In genomic region chr14:25458111-25459015, GRCm38 (mm10) we compare ENCODE assay signal across 8 mouse cellular contexts. TPM values are rescaled to one million over a fixed set of nuclear protein-coding genes. Genes with fewer than 3 reads are reported as not detected.
DNase-seq lines count a peak whose midpoint lies in the region; ATAC-seq and TF ChIP-seq lines count a peak whose summit lies in the region.

No protein-coding gene starts in this region.

- H3ac ChIP-seq in myocyte (ENCODE audit: control insufficient read depth, insufficient read length), result peak overlapping the region; percentile 80

- peak overlapping the region; percentile 78 for H3K4me3 ChIP-seq in lung, adult 2 months (replicated peaks; ENCODE audit: extremely low read depth, low read depth, low read length)
- peak overlapping the region; percentile 94 for H3K4me3 ChIP-seq in hindbrain, embryonic 14.5 days (replicated peaks; ENCODE audit: low read length)
- H3K4me3 ChIP-seq in limb, embryonic 11.5 days (ENCODE audit: low read depth, low read length), result peak overlapping the region; percentile 99
- peak overlapping the region; percentile 93 for H3K4me3 ChIP-seq in myocyte

- H3K9ac ChIP-seq in hindbrain, embryonic 14.5 days, result peak overlapping the region; percentile 99
- H3K9ac ChIP-seq in limb, embryonic 11.5 days (ENCODE audit: low read length), result peak overlapping the region; percentile 98

- ATAC-seq in hindbrain, embryonic 14.5 days (ENCODE audit: low FRiP score), result no peak
- no peak for ATAC-seq in limb, embryonic 11.5 days (ENCODE audit: insufficient number of reproducible peaks, low FRiP score, low TSS enrichment, low read depth)

- no peak for TF ChIP-seq CTCF in lung, adult 2 months (IDR thresholded peaks at IDR 0.05; ENCODE audit: insufficient read depth, low read length)

- H3K27ac ChIP-seq in hindbrain, embryonic 14.5 days, result peak overlapping the region; percentile 99
- H3K27ac ChIP-seq in limb, embryonic 11.5 days (replicated peaks; ENCODE audit: low read depth, low read length), result peak overlapping the region; percentile 100

- peak overlapping the region; percentile 84 for H3K4me2 ChIP-seq in hindbrain, embryonic 14.5 days (replicated peaks)
- peak overlapping the region; percentile 94 for H3K4me2 ChIP-seq in limb, embryonic 11.5 days (ENCODE audit: low read depth, severe bottlenecking)
- peak overlapping the region; percentile 89 for H3K4me2 ChIP-seq in myocyte (ENCODE audit: low read depth)

- 0 out of 2 replicates have a peak, but pooled peaks have one; percentile 19 for TF ChIP-seq POLR2A in lung, adult 2 months (IDR thresholded peaks at IDR 0.05; ENCODE audit: borderline replicate concordance, extremely low read depth, low read depth, low read length)
- TF ChIP-seq POLR2A in myocyte (IDR thresholded peaks at IDR 0.05; ENCODE audit: insufficient read length, low read depth), result no peak

- peaks cover 39% of the 10 kb centered on the region for H3K79me2 ChIP-seq in myocyte (ENCODE audit: control insufficient read depth, insufficient read depth)

- H3K36me3 ChIP-seq in hindbrain, embryonic 14.5 days (replicated peaks; ENCODE audit: control insufficient read depth, insufficient read depth), result no peaks in the 10 kb centered on the region
- H3K36me3 ChIP-seq in limb, embryonic 11.5 days (ENCODE audit: control insufficient read depth, insufficient read depth, low read length), result no peaks in the 10 kb centered on the region
- H3K36me3 ChIP-seq in myocyte (ENCODE audit: control insufficient read depth, insufficient read depth), result no peaks in the 10 kb centered on the region

- H3K4me1 ChIP-seq in lung, adult 2 months (ENCODE audit: control insufficient read depth, insufficient read depth, low read length), result peaks cover 10% of the 10 kb centered on the region
- peaks cover 40% of the 10 kb centered on the region for H3K4me1 ChIP-seq in hindbrain, embryonic 14.5 days (replicated peaks; ENCODE audit: control insufficient read depth, insufficient read depth, low read length)
- H3K4me1 ChIP-seq in limb, embryonic 11.5 days (ENCODE audit: control insufficient read depth, insufficient read depth, low read length), result peaks cover 43% of the 10 kb centered on the region

- no peaks in the 10 kb centered on the region for H3K27me3 ChIP-seq in hindbrain, embryonic 14.5 days (ENCODE audit: control insufficient read depth, insufficient read depth, low read length)
- H3K27me3 ChIP-seq in limb, embryonic 11.5 days (ENCODE audit: control insufficient read depth, insufficient read depth, low read length), result no peaks in the 10 kb centered on the region
- no peaks in the 10 kb centered on the region for H3K27me3 ChIP-seq in myocyte (ENCODE audit: control insufficient read depth, insufficient read depth, insufficient read length)

- peak; percentile 70 for DNase-seq in lung, adult 2 months
- DNase-seq in lung, adult 18-20 months, result no peak
- peak; percentile 68 for DNase-seq in Muller cell, postnatal 12 days (ENCODE audit: inconsistent ontology term)
- DNase-seq in embryo, embryonic 9.5 days (ENCODE audit: extremely low spot score), result peak; percentile 58
- DNase-seq in hindbrain, embryonic 14.5 days (ENCODE audit: low spot score), result no peak
- peak; percentile 69 for DNase-seq in limb, embryonic 11.5 days (ENCODE audit: low spot score)
- DNase-seq in urinary bladder, postnatal 25 days (ENCODE audit: low spot score), result no peak

- no peaks in the 10 kb centered on the region for H3K9me3 ChIP-seq in hindbrain, embryonic 14.5 days (ENCODE audit: control insufficient read depth, low read length)
- no peaks in the 10 kb centered on the region for H3K9me3 ChIP-seq in limb, embryonic 11.5 days (ENCODE audit: control insufficient read depth, low read length)

- WGBS in lung, adult 2 months, result under 1% methylated on average over 37 of the region's 37 CpGs
- WGBS in hindbrain, embryonic 14.5 days, result under 1% methylated on average over 37 of the region's 37 CpGs
- WGBS in limb, embryonic 11.5 days, result under 1% methylated on average over 37 of the region's 37 CpGs

TF ChIP-seq in myocyte, 11 proteins besides CTCF, POLR2A, EP300 and RAD21:
- TF ChIP-seq TCF12 (IDR thresholded peaks at IDR 0.05; ENCODE audit: insufficient read depth, poor library complexity, severe bottlenecking) (no peak), MAX (IDR thresholded peaks at IDR 0.05; ENCODE audit: low read depth) (no peak), USF1 (IDR thresholded peaks at IDR 0.05; ENCODE audit: low read depth) (no peak), MYOG (IDR thresholded peaks at IDR 0.05; ENCODE audit: control insufficient read depth in 1 of 3, insufficient read depth in 1 of 3, insufficient read length in 2 of 3, low read depth in 2 of 3) (no peak), TCF3 (IDR thresholded peaks at IDR 0.05; ENCODE audit: insufficient read length, low read depth) (no peak), CEBPB (IDR thresholded peaks at IDR 0.05; ENCODE audit: insufficient read depth, poor library complexity, severe bottlenecking) (no peak), REST (IDR thresholded peaks at IDR 0.05; ENCODE audit: insufficient read depth, insufficient read length) (no peak), MYOD1 (IDR thresholded peaks at IDR 0.05; ENCODE audit: control insufficient read depth in 1 of 3, insufficient read length in 2 of 3, low read depth in 2 of 3) (no peak), E2F4 (IDR thresholded peaks at IDR 0.05; ENCODE audit: insufficient read depth) (no peak), SRF (IDR thresholded peaks at IDR 0.05; ENCODE audit: control insufficient read depth, insufficient read length, low read depth) (no peak), POLR2AphosphoS2 (IDR thresholded peaks at IDR 0.05; ENCODE audit: insufficient read length, low read depth) (no peak)

RNA-seq across cellular contexts. Expression of gene Zmiz1, which starts 0.6 kb away (rescaled TPM):
- 51.6 and 52.6 TPM in 2 replicates for polyA plus RNA-seq in lung, adult 2 months (2012; rRNA removed)
- polyA plus RNA-seq in hindbrain, embryonic 14.5 days (2014; fragmentation: Nextera tagmentation; extraction: Ambion mirVana), result 70.0 and 70.6 TPM in 2 replicates
- polyA plus RNA-seq in limb, embryonic 11.5 days (2014; fragmentation: Nextera tagmentation; extraction: Ambion mirVana), result 59.0 and 66.7 TPM in 2 replicates
- polyA plus RNA-seq in myocyte (2012; fragmentation: generic; extraction: Trizol), result 34.5 TPM

Comparison
In these comparisons a context has a peak if more than half of its experiments do, and no peak if none do; other contexts are left out.
1. DNase-seq: peak in lung, adult 2 months (single experiment), Muller cell, postnatal 12 days (single experiment), embryo, embryonic 9.5 days (single experiment) and limb, embryonic 11.5 days (single experiment); none in lung, adult 18-20 months (0 of 2), hindbrain, embryonic 14.5 days (single experiment) and urinary bladder, postnatal 25 days (single experiment).
2. Peak in every context shown above with its lines, with median percentiles within 50 percentile points of each other: H3K4me3 ChIP-seq and H3K4me2 ChIP-seq.